Mouse (Mus musculus): ENCODE results near the gene Urah.

DNA sequence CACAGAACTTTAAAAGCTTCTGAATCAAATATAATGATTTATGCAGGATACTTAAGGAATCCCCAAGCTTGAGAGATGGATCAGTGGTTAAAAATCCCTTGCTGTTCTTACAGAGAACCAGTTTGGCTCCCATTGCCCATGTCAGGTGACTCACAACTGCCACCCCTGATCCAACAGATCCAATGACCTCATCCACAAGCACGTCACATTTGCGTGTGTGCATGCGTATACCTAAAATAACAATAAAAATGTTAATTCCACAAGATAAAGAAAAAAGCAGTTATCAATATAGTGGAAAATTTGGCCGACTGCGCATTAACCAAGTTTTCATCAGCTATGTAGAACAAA is 13.5 kb upstream of the Urah start:
- no peak for TF ChIP-seq POLR2A (IDR thresholded peaks at IDR 0.05; ENCODE audit: insufficient read depth, low read depth, low read length)
- no peak for TF ChIP-seq EP300 (IDR thresholded peaks at IDR 0.05; ENCODE audit: insufficient read depth, low read depth, low read length)
- TF ChIP-seq CTCF (IDR thresholded peaks at IDR 0.05) = no peak
